Mouse (Mus musculus): ENCODE results near the gene Gosr2. TPM values are rescaled to one million over a fixed set of nuclear protein-coding genes. Genes with fewer than 3 reads are reported as not detected.

The Gosr2 gene
- 91.1 and 92.2 TPM in 2 replicates for polyA plus RNA-seq (2015; fragmentation: Nextera tagmentation; extraction: Ambion mirVana)

GRCm38 (mm10) chr11:103697565-103698176 is at the start of gene Gosr2:
Gosr2 (minus strand) TSS chr11:103697898.
- Histone ChIP-seq H3K4me1 (ENCODE audit: insufficient read depth, low read length) (peaks cover 5% of the 10 kb centered on the region; the same call in 1 of the 2 replicates), H3K9ac (replicated peaks; ENCODE audit: low read length) (peak within 1 kb of the TSS; percentile 94), H3K27me3 (ENCODE audit: insufficient read depth, low read length) (no peaks in the 10 kb centered on the region), H3K4me2 (replicated peaks; ENCODE audit: low read depth, low read length) (peak within 1 kb of the TSS; percentile 66), H3K4me3 (ENCODE audit: low read length) (peak within 1 kb of the TSS; percentile 75), H3K36me3 (ENCODE audit: insufficient read depth, low read length) (no peaks in the 10 kb centered on the region), H3K9me3 (ENCODE audit: low read length) (no peaks in the 10 kb centered on the region), H3K27ac (ENCODE audit: low read length) (peak within 1 kb of the TSS; percentile 99)
- peak; percentile 98 for ATAC-seq (ENCODE audit: low FRiP score, low TSS enrichment)
- under 1% methylated on average over 57 of the region's 57 CpGs for WGBS

GRCm38 (mm10) chr11:103735046-103735781 is 37.5 kb upstream of the Gosr2 start:
- no peak overlapping the region for H3K4me3 ChIP-seq (ENCODE audit: low read length)
- WGBS: 54% methylated on average over 19 of the region's 19 CpGs
- ATAC-seq (ENCODE audit: low FRiP score, low TSS enrichment): peak; percentile 94

GRCm38 (mm10) chr11:103734411-103735045 is 36.8 kb upstream of the Gosr2 start:
- Histone ChIP-seq H3K9me3 (ENCODE audit: low read length) (no peaks in the 10 kb centered on the region), H3K27me3 (ENCODE audit: insufficient read depth, low read length) (peaks cover 17% of the 10 kb centered on the region), H3K4me2 (replicated peaks; ENCODE audit: low read depth, low read length) (no peak overlapping the region), H3K9ac (replicated peaks; ENCODE audit: low read length) (no peak overlapping the region; the same call in 1 of the 2 replicates), H3K27ac (ENCODE audit: low read length) (peak overlapping the region; percentile 75), H3K36me3 (ENCODE audit: insufficient read depth, low read length) (no peaks in the 10 kb centered on the region), H3K4me1 (ENCODE audit: insufficient read depth, low read length) (peaks cover 23% of the 10 kb centered on the region), H3K4me3 (ENCODE audit: low read length) (no peak overlapping the region)
- ATAC-seq (ENCODE audit: low FRiP score, low TSS enrichment): no peak
- WGBS: 58% methylated on average over 5 of the region's 5 CpGs

More at GRCm38 (mm10) chr11:103735046-103735781, 37.5 kb upstream of the Gosr2 start:
- Histone ChIP-seq H3K4me2 (replicated peaks; ENCODE audit: low read depth, low read length) (peak overlapping the region; percentile 31), H3K9me3 (ENCODE audit: low read length) (no peaks in the 10 kb centered on the region), H3K36me3 (ENCODE audit: insufficient read depth, low read length) (no peaks in the 10 kb centered on the region), H3K4me1 (ENCODE audit: insufficient read depth, low read length) (peaks cover 23% of the 10 kb centered on the region), H3K9ac (replicated peaks; ENCODE audit: low read length) (no peak overlapping the region; the same call in 1 of the 2 replicates), H3K27ac (ENCODE audit: low read length) (peak overlapping the region; percentile 75), H3K27me3 (ENCODE audit: insufficient read depth, low read length) (peaks cover 14% of the 10 kb centered on the region)

- no peak overlapping the region for H3K9ac ChIP-seq (replicated peaks; ENCODE audit: low read length)
- H3K9me3 ChIP-seq (ENCODE audit: low read length): no peaks in the 10 kb centered on the region
- H3K4me1 ChIP-seq (ENCODE audit: insufficient read depth, low read length): peaks cover 23% of the 10 kb centered on the region
- H3K4me3 ChIP-seq (ENCODE audit: low read length): no peak overlapping the region
- WGBS: 74% methylated on average over 2 of the region's 2 CpGs
- peaks cover 16% of the 10 kb centered on the region for H3K27me3 ChIP-seq (ENCODE audit: insufficient read depth, low read length)
- H3K27ac ChIP-seq (ENCODE audit: low read length): no peak overlapping the region; the same call in 1 of the 2 replicates
- H3K4me2 ChIP-seq (replicated peaks; ENCODE audit: low read depth, low read length): no peak overlapping the region
- H3K36me3 ChIP-seq (ENCODE audit: insufficient read depth, low read length): no peaks in the 10 kb centered on the region
- no peak for ATAC-seq (ENCODE audit: low FRiP score, low TSS enrichment)
Observed at GRCm38 (mm10) chr11:103733961-103734360, 36.3 kb upstream of the Gosr2 start.

GRCm38 (mm10) chr11:103733069-103733468 is 35.4 kb upstream of the Gosr2 start:
- no peak for ATAC-seq (ENCODE audit: low FRiP score, low TSS enrichment)
- H3K36me3 ChIP-seq (ENCODE audit: insufficient read depth, low read length): no peaks in the 10 kb centered on the region
- H3K9me3 ChIP-seq (ENCODE audit: low read length): no peaks in the 10 kb centered on the region
- peaks cover 16% of the 10 kb centered on the region for H3K27me3 ChIP-seq (ENCODE audit: insufficient read depth, low read length)
- no peak overlapping the region for H3K27ac ChIP-seq (ENCODE audit: low read length)
- H3K4me2 ChIP-seq (replicated peaks; ENCODE audit: low read depth, low read length): no peak overlapping the region
- H3K4me3 ChIP-seq (ENCODE audit: low read length): no peak overlapping the region
- WGBS: 63% methylated on average over 4 of the region's 4 CpGs
- H3K4me1 ChIP-seq (ENCODE audit: insufficient read depth, low read length): peaks cover 20% of the 10 kb centered on the region
- no peak overlapping the region for H3K9ac ChIP-seq (replicated peaks; ENCODE audit: low read length)

GRCm38 (mm10) chr11:103732306-103732705 is 34.6 kb upstream of the Gosr2 start:
- Histone ChIP-seq H3K9me3 (ENCODE audit: low read length) (no peaks in the 10 kb centered on the region), H3K4me2 (replicated peaks; ENCODE audit: low read depth, low read length) (no peak overlapping the region), H3K4me3 (ENCODE audit: low read length) (no peak overlapping the region), H3K4me1 (ENCODE audit: insufficient read depth, low read length) (peaks cover 20% of the 10 kb centered on the region), H3K9ac (replicated peaks; ENCODE audit: low read length) (no peak overlapping the region), H3K36me3 (ENCODE audit: insufficient read depth, low read length) (no peaks in the 10 kb centered on the region), H3K27ac (ENCODE audit: low read length) (no peak overlapping the region), H3K27me3 (ENCODE audit: insufficient read depth, low read length) (peaks cover 18% of the 10 kb centered on the region)
- no peak for ATAC-seq (ENCODE audit: low FRiP score, low TSS enrichment)
- WGBS: 81% methylated on average over 7 of the region's 7 CpGs

- H3K4me2 ChIP-seq (replicated peaks; ENCODE audit: low read depth, low read length): no peak overlapping the region
- no peak for ATAC-seq (ENCODE audit: low FRiP score, low TSS enrichment)
- peaks cover 18% of the 10 kb centered on the region for H3K27me3 ChIP-seq (ENCODE audit: insufficient read depth, low read length)
- H3K4me3 ChIP-seq (ENCODE audit: low read length): no peak overlapping the region
- H3K9me3 ChIP-seq (ENCODE audit: low read length): no peaks in the 10 kb centered on the region
- H3K36me3 ChIP-seq (ENCODE audit: insufficient read depth, low read length): no peaks in the 10 kb centered on the region
- peaks cover 17% of the 10 kb centered on the region for H3K4me1 ChIP-seq (ENCODE audit: insufficient read depth, low read length)
- no peak overlapping the region for H3K27ac ChIP-seq (ENCODE audit: low read length)
- no peak overlapping the region for H3K9ac ChIP-seq (replicated peaks; ENCODE audit: low read length)
- 79% methylated on average over 9 of the region's 9 CpGs for WGBS
Observed at GRCm38 (mm10) chr11:103731594-103731993, 33.9 kb upstream of the Gosr2 start.

GRCm38 (mm10) chr11:103729282-103729985 is 31.7 kb upstream of the Gosr2 start:
- 71% methylated on average over 9 of the region's 9 CpGs for WGBS
- Histone ChIP-seq H3K27ac (ENCODE audit: low read length) (no peak overlapping the region), H3K9ac (replicated peaks; ENCODE audit: low read length) (no peak overlapping the region), H3K9me3 (ENCODE audit: low read length) (no peaks in the 10 kb centered on the region), H3K4me2 (replicated peaks; ENCODE audit: low read depth, low read length) (no peak overlapping the region), H3K4me1 (ENCODE audit: insufficient read depth, low read length) (peaks cover 8% of the 10 kb centered on the region), H3K4me3 (ENCODE audit: low read length) (no peak overlapping the region), H3K27me3 (ENCODE audit: insufficient read depth, low read length) (peaks cover 18% of the 10 kb centered on the region), H3K36me3 (ENCODE audit: insufficient read depth, low read length) (no peaks in the 10 kb centered on the region)
- no peak for ATAC-seq (ENCODE audit: low FRiP score, low TSS enrichment)

- Histone ChIP-seq H3K4me3 (ENCODE audit: low read length) (no peak overlapping the region), H3K4me2 (replicated peaks; ENCODE audit: low read depth, low read length) (no peak overlapping the region), H3K9me3 (ENCODE audit: low read length) (no peaks in the 10 kb centered on the region), H3K27me3 (ENCODE audit: insufficient read depth, low read length) (0 out of 2 replicates have a peak, but pooled peaks cover 2% of the 10 kb centered on the region), H3K27ac (ENCODE audit: low read length) (no peak overlapping the region), H3K36me3 (ENCODE audit: insufficient read depth, low read length) (no peaks in the 10 kb centered on the region), H3K9ac (replicated peaks; ENCODE audit: low read length) (no peak overlapping the region), H3K4me1 (ENCODE audit: insufficient read depth, low read length) (peaks cover 9% of the 10 kb centered on the region)
- ATAC-seq (ENCODE audit: low FRiP score, low TSS enrichment): no peak
- 55% methylated on average over 11 of the region's 11 CpGs for WGBS
Observed at GRCm38 (mm10) chr11:103724331-103724771, 26.7 kb upstream of the Gosr2 start.

Data from kidney, embryonic 16.5 days (tissue).